Mouse (Mus musculus): Measurements from ENCODE around the gene Vars2. TPM values are rescaled to one million over a fixed set of nuclear protein-coding genes. Genes with fewer than 3 reads are reported as not detected.

Vars2 gene
- total RNA-seq (2021), result 10 to 100 TPM; 31.9 to 33.0 TPM

- intact Hi-C loops (cut with DNase I), result no loop called here
- DNase-seq, result peak; percentile 99
Measured at GRCm38 (mm10) chr17:35667334-35668065, at the start of gene Vars2. TSS of gene Vars2 (minus strand) at chr17:35667592.

GRCm38 (mm10) chr17:35717080-35717479 lies 49.7 kb upstream of the Vars2 start:
- no peak for DNase-seq
- intact Hi-C loops (cut with DNase I), result no loop called here

- intact Hi-C loops (cut with DNase I), result no loop called here
- no peak for DNase-seq
Measured at GRCm38 (mm10) chr17:35716114-35716513, 48.7 kb upstream of the Vars2 start.

- intact Hi-C loops (cut with DNase I), result no loop called here
- no peak for DNase-seq
Measured at GRCm38 (mm10) chr17:35710705-35711347, 43.4 kb upstream of the Vars2 start.

GRCm38 (mm10) chr17:35708611-35709010 lies 41.2 kb upstream of the Vars2 start:
- intact Hi-C loops (cut with DNase I), result no loop called here
- DNase-seq, result no peak

GRCm38 (mm10) chr17:35707929-35708328 lies 40.5 kb upstream of the Vars2 start:
- intact Hi-C loops (cut with DNase I), result loop anchor here (2.0 kb wide), 1 partner anchor 17 kb away; no protein-coding TSS in a partner anchor
- DNase-seq, result no peak

GRCm38 (mm10) chr17:35705836-35706235 lies 38.4 kb upstream of the Vars2 start:
- DNase-seq, result no peak
- intact Hi-C loops (cut with DNase I), result loop anchor here (2.0 kb wide), 1 partner anchor 19 kb away; no protein-coding TSS in a partner anchor

- intact Hi-C loops (cut with DNase I), result no loop called here
- DNase-seq, result no peak
Measured at GRCm38 (mm10) chr17:35704621-35705464, 37.5 kb upstream of the Vars2 start, which contains the start of gene Ddr1. TSS of gene Ddr1 (minus strand) at chr17:35704621.

GRCm38 (mm10) chr17:35703751-35704271 lies 36.4 kb upstream of the Vars2 start:
- intact Hi-C loops (cut with DNase I), result no loop called here
- no peak for DNase-seq

- DNase-seq, result no peak
- intact Hi-C loops (cut with DNase I), result no loop called here
Measured at GRCm38 (mm10) chr17:35703065-35703464, 35.7 kb upstream of the Vars2 start.

GRCm38 (mm10) chr17:35702605-35703004 lies 35.2 kb upstream of the Vars2 start:
- no peak for DNase-seq

GRCm38 (mm10) chr17:35701978-35702461 lies 34.6 kb upstream of the Vars2 start:
- peak; percentile 34 to 50 for DNase-seq
- intact Hi-C loops (cut with DNase I), result no loop called here

More at GRCm38 (mm10) chr17:35702605-35703004, 35.2 kb upstream of the Vars2 start:
- intact Hi-C loops (cut with DNase I), result no loop called here

GRCm38 (mm10) chr17:35701203-35701977 lies 34.0 kb upstream of the Vars2 start:
- peak; percentile 42 to 57 for DNase-seq
- intact Hi-C loops (cut with DNase I), result no loop called here

GRCm38 (mm10) chr17:35700371-35700961 lies 33.1 kb upstream of the Vars2 start:
- intact Hi-C loops (cut with DNase I), result no loop called here
- DNase-seq, result peak; percentile 79 to 87

GRCm38 (mm10) chr17:35699919-35700318 lies 32.5 kb upstream of the Vars2 start:
- peak; percentile 70 to 80 for DNase-seq
- intact Hi-C loops (cut with DNase I), result no loop called here

- DNase-seq, result no peak
- intact Hi-C loops (cut with DNase I), result no loop called here
Measured at GRCm38 (mm10) chr17:35698501-35698883, 31.1 kb upstream of the Vars2 start.

GRCm38 (mm10) chr17:35697759-35698500 lies 30.5 kb upstream of the Vars2 start:
- DNase-seq, result peak; percentile 10 to 30
- intact Hi-C loops (cut with DNase I), result no loop called here

GRCm38 (mm10) chr17:35697429-35697758 lies 30.0 kb upstream of the Vars2 start:
- intact Hi-C loops (cut with DNase I), result no loop called here
- DNase-seq, result no peak

- intact Hi-C loops (cut with DNase I), result no loop called here
- no peak for DNase-seq
Measured at GRCm38 (mm10) chr17:35696691-35697090, 29.3 kb upstream of the Vars2 start.

Measured in heart, postnatal 36 days (tissue).